Mouse (Mus musculus) cerebellum, postnatal 14 days (tissue): ENCODE measurements around the gene Amdhd2.

Source experiments
- DNase-seq, 2 experiments: peaks; one replicate each; pipeline ENCODE4 v3.0.0; 2021; ENCODE audit warnings: mixed read lengths in 2 of 2

Gene Amdhd2

DNA sequence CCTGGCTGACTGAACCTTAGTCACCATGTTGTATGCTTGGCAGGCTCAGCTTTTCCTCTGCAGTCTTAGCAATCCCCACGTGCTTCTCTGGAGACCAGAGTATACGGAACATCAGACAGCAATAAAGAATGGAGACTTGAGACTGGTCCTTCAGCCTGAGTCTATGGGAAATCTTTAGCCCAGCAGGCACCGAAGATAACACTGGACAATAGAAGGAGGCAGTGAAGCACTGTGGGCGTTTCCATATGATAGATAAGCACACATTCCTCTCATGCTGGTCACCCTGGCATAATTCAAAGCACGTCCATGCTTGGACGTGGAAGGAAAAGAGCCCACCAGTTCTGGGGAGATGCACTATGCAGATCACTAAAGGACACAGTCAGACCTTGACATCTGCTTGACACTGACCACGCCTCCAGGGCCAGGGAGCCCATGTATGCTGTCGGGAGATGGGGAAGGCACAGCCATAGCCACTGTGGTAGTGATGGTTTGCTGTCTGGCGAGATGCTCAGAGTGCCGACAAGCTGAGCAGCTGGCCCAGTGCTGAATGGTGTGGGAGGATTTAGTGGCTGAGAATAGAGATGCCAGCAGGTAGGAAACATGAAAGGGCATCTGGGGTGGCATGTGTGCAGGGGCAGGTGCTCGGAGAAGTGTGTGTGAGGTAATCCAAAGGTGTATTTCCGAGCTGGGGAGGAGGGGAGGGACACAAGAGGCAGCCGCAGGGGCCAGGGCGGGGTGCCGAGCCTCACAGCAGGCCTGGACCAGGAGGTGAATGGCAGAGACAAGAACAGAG is 33.7 kb upstream of the Amdhd2 start:
- DNase-seq: no peak

DNA sequence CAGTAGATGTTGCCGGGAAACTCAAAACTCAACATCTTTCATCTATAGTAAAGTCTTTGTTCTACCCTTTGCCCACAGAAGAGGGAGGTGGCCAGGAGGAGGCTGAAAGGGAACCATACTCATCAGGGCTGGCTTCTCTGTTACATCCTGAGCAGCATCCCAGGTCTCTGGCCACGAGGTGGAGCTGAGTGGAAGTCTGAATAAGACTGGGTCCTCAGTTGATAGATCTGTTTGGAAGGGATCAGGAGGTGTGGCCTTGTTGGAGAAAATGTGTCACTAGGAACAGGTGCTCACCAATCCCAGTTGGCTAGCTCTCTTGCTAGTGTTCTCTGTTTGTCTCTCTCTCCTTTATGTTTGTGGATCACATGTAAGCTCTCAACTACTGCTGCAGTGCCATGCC is 31.8 kb upstream of the Amdhd2 start:
- DNase-seq: no peak

DNA sequence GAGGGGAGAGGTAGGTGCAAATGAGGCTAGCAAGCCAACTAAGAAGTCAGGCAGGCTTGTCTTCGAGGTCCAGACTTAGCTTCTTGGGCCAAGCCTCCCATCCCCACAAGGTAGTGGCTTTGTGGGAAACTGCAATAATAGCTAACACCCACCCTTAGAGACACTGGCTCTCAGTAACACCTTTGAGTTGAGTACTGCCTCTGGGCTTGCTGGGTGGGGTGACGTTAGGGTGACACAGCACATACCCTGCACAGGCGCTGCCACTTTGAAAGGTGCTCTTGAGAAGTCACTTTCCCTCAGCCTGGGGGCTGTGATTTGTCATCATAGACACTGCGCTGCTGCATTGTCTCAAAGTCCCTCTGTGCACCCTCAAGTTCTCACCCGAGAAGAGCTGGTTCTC is 30.2 kb upstream of the Amdhd2 start:
- DNase-seq: no peak

DNA sequence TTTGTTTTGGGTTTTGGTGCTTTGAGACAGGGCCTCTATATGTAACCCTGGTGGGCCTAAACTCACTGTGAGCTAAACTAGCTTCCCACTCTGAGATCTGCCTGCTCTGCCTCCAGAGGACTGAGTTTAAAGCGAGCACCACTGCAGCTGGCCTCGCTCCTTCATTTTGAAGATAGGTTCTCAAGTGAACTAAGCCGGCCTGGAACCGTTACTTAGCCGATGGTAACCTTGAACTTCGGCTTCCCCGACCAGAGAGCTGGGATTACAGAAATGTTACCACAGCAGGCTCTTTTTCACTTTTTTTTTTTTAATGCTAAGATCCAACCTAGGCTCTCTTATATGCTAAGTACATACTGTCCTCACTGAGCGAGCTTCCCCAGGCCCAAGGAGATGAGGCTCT is 29.7 kb upstream of the Amdhd2 start:
- peak in 1 of 2 experiments; percentile 1 for DNase-seq

DNA sequence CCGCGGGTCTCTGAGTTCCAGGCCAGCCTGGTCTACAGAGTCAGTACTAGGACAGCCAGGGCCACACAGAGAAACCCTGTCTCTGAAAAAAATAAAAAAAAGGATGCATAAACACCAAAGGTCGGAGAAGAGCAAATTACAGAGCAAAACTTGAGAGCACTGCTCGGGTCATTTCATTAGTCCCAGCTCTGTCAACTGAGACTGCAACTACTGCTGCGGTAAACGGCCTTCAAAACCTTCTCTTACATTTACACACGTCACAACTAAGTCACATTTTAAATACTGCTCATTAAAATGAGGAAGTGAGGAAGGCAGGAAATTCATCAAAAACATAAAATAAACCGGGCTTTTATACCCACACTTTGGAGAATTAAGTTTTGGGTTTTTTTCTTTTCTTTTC is 29.3 kb upstream of the Amdhd2 start:
- no peak for DNase-seq

DNA sequence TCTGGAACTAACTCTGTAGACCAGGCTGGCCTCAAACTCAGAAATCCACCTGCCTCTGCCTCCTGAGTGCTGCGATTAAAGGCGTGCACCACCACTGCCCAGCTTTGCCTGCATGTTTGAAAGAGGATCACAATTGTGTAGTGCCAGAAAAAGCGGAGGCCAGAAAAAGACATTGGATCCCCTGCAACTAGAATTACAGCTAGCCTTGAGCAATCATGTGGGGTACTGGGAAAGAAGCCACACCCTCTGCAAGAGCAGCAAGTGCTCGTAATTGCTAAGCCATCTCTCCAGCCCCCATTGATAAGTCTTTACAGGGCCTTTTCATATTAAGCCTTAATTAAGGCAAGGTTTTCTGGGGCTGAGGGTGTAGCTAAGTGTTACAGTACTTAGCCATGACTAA is 27.9 kb upstream of the Amdhd2 start:
- DNase-seq: no peak

DNA sequence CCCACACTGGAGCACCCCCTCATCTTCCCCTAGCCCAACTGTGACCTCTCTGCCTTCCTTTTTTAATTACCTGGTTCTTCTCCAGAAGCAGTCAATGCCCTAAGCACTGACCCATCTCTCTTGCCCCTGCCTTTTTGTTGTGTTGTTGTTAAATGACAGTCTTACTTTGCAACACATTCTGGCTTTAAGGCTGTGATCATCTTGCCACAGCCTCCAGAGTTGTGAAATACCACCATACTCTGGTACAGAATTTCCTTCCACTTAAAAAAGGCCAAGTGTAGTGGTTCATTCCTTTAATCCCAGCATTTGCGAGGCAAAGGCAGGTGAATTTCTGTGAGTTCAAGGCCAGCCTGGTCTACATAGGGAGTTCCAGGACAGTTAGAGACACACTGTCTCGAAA is 27.4 kb upstream of the Amdhd2 start:
- DNase-seq: no peak

DNA sequence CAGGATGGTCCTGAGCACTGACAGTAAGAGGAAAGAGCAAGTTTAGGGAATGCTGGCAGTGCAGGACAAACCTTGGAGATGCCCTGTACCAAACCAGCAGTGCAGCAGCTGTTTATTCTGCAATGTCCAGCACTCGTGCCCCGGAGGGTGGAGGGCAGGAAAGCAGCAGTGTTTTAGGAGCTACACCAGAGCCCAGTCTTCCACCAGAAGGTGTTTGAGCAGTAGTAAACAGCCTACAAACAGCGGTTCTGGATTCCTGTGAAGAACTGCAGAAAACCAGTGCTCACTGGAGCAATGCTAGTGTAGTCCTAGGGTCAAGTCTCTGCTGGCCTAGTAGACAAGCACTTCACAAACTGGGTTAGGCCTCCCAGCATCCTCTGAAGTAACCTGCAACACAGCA is 10.7 kb upstream of the Amdhd2 start:
- DNase-seq: no peak

DNA sequence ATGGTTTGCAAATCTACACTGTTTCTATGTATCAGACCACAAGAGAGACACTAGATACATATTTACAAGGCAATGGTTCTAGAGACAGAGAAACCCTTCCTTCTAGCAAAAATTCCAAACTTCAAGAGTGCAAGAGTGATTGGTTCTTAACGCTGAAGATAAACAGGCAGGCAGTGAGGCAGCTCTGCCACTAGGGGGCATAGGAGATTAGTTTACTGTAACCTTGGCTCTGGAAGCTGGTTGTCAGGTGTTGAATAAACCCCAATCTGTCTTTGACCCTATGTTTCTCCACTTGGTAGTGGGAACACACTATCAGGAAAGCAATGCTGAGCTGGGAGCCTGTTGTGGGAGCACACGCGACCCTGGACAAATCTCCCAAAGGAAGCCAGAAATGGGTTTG is 9.9 kb upstream of the Amdhd2 start:
- DNase-seq: peak; percentile 86 to 88

DNA sequence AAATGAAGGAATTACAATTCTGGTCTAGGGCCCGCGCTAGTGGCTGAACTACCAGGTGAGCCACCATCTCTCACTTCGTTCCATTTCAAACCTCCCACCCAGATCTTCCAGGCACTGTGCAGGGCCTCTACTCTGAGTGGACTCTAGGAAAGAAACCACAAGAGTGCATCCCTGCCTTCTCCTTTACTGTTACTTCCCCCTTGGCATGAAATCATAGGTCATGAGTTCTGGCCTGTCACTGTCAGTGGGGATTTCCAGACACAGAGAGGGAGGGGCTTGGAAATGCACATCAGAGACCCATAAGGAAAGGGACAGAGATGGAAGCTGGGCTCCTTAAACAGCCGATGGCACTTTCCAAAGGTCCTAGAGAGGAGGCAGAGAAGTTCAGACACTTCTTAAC is 8.2 kb upstream of the Amdhd2 start:
- no peak for DNase-seq

DNA sequence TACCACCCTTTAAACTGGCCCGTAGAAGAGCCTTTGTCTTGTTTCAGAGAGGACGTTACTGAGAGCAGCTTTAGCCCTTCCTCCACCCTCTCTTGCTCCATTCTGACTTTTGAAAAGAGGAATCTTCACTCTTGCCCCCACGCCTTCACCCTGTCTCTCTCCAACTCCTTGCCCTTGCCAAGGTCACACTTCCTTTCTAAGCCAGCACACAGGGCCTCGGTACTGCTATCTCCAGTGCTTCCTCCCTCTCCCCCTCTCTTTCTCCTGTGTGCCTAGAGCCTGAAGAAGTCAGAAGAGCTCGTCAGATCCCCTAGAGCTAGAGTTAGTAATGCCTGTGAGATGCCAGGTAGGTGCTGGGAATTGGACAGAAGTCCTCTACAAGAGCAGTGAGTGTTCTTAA is 7.2 kb upstream of the Amdhd2 start:
- no peak for DNase-seq

DNA sequence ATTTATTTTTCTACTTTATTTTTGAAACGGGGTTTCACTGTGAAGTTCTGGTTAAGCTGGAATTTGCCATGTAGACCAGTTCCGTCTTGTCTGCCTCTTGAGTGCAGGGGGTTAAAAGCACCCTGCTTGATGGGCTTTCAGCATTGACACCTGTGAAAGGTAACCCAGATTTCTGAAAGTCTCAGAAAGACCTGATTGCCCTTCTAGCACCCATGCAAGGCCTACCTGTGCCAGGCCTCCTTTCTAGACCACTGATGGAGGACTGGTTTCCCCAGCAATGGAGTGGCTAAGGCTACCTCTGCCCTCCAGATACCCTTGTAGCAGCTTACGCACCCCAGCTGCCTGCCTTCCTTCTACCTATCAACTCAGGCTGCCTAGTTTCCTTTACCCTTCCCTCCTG is 6.6 kb upstream of the Amdhd2 start:
- DNase-seq: no peak

DNA sequence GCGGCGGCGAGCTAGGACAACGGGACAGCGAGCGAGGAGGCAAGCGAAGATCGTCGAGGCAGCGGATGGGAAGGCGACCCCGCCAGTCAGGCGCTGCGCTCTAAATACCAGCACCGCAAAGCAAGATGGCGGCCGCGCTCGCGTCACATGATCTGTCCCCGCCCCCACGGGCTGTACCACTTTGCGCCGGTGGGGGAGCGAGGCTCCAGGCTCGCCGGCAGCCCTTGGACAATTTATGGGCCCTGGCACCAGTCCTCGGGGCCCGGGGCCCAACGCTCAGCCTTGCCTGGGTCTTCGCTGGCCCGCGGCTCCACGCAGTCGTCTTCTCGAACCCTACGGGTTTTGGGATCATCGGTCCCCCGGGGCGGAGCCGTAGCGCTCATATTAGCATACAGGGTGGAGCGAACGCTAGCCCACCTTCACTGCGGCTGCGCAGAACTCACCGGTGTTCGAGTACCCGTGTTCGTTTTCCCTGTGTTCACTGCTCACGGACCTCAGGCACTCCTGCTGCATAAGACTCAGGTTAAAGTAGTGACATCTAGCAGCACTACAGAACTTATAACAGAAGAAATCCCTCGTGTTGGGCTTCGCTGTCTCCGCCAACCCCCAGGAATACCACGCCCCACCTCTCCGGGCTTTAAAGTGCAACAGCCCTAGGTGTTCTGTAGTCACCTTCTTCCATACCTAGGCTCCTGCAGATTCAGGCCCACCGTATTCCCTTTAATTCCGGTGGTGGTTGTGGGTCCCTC is 5.9 kb upstream of the Amdhd2 start, which contains the start of gene Atp6v0c:
Gene Atp6v0c, minus strand, starts transcription at position 386 of the 749 bp plus-strand sequence.
- peak; percentile 98 for DNase-seq

DNA sequence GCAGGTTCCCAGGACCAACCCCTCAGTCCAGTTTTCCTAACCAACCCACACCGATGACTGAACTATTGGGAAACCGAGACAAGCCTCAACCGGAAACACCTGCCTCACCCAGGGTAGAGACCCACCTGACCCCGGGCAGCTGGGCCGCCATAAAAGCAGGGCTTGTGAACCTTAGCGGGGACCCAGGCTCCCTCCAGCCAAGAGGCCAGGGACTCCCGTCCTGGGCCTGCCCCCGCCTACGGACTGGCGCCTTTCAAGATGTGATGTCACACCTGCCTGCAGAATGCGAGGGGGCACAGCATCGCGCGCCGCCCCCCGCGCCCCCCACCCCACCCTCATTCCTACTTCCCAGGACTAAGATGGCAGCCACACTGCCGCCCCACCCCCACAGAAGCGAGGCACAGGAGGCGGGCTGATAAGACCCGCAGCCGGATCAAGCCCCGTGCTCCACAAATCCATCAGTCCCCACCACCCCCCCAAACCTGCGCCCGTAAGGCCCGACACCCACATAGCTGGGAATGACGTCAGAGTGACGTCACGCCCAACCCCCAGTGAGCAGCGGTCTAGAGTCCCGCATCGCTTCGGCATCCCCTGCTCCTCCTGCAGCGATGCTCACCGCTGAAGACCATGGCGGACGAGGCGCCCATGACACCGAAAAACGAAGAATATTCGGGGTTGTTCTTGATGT is 5.2 kb upstream of the Amdhd2 start:
- peak; percentile 82 to 87 for DNase-seq

DNA sequence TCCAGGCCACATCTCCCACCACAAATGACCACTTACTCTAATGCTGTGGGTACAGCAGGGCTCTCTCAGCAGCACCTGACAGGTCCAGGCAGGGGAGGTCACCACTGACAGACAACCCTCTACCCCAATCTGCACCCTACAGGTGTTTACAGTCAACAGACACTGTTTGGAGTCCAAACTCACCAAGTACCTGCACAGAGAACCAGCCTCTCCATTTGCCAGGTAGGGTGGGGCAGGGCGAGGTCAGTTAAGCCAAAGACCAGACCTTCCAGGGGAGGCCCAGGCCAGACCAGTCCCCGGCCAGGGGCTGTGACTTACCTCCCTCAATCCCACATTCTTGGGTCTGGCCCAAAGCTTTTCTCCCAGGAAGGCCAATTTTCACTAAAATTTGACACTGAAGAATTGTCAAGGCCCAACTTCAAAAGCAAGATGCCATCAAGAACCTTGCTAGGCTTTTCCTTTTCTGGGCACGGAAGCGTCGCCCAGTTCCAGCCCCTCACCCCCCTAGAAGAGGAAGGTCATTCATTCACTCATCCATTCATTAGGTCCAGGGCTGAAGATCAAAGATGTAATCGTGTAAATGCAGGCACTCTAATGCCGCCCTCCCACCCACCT is 4.4 kb upstream of the Amdhd2 start:
- DNase-seq: no peak

DNA sequence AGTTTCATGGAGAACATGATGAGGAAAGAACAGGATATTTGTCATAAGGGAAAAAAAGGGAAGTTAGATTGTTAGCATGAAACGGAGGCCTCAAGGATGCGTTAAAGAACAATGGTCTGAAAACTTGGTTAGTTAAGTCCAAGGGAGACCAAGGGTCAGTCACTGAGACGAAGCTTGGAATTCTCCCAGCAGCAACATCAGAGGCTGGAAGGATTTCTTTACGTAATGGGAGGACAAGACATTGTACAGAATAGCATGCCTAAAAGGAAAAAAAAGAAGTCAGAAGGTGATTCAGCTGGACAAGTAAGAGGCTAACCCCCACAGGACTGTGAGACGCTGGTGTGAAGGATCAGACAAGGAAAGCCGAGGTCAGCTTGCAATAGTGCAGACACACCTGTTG is 3.6 kb upstream of the Amdhd2 start:
- DNase-seq: no peak

DNA sequence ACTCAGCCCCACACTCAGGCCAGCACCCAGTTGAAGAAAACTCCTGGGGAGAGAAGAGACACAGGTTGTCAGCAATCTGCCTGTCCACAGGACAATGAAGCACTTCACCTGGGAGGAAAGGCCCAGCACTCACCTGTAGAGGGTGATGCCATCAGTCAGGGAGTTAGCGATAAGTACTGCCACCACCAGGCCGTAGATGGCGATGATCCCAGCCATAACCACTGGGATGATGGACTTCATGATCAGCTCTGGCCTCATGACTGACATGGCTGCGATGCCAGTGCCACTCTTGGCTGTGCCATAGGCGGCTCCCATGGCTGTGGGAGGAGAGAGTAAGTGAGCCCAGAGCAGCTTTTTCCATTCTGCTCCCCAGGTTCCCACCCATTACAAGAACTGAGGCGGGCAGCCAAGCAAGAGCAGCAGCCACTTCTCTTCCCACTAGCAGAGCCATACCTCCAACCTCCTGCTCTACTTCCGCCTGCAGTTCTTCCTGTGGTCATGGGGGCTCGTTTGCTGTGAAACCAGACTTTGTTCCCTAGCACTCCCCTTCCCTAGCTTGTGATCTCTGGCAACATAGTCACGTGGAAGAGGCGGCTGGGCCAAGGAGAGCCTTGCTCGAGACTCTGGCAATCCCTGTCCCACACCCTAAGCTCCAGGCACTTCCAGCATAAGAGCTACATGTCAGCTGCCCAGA is 1.1 kb upstream of the Amdhd2 start:
- DNase-seq: peak in 1 of 2 experiments; percentile 32

DNA sequence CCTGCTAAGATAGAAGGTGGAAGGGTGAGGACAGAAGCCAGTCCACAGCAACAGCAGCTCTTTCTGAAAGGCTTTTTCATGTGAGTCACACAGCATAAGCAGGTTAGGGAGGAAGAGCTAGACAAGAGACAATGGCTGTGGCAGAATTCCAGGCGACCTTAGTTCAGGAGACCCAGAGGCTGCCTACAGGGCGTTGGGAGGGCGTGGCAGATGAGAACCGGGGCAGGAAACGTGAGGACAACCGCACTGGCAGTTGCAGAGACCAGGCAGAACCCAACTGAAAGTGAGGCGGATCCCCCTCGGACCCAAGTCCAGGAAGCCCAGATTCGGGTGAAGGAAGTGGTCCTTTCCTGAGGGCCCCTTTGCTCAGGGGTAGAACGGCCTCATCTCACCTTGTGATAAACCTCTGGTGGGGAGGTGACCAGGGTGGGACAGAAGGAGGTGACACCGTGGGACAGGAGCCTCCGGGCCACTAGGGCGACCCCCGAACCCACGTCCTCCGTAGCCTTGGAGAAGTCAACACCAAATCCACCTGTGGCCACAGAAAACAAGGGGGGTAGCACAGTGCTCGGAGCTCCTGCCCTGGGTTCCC is 886 bp downstream of the Amdhd2 start:
- DNase-seq: peak; percentile 27 to 54

DNA sequence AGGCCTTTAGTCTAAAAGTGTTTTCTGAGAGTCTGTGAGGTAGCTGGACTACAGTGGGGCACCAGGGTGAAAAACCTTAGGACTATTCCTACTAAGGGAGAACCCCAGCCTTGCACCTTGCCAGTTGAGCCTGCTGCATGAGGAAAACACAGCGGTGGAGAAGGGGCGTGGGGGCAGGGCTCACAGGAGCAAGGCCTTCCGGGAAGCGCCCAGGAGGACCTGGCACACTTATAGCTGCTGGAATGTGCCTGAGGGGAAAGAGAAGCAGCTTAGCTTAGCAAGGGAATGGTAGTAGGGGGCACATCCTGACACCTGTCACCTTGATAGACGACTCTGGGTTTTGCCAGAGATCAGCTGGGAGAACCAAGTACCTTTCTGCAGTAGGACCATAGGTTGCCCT is 2.1 kb downstream of the Amdhd2 start:
- DNase-seq: no peak

DNA sequence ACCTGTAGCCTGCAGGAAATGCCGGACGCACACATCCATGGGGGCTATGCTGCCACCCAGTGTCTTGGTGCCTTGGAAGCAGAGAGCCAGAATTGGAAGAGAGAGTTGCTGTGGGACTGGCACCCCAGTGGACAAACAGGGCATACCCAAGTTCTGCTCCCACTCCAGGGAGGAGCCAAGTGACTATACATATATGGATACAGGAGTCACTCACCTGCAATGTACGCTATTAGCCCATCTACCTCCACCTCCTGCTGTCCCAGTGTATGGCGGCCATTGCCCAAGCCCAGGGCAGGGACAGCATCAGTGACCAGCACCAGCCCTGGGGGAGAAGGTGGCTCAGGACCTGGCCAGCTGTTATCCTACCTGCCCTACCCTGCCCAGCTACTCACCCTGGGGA is 6.0 kb downstream of the Amdhd2 start:
- DNase-seq: no peak

DNA sequence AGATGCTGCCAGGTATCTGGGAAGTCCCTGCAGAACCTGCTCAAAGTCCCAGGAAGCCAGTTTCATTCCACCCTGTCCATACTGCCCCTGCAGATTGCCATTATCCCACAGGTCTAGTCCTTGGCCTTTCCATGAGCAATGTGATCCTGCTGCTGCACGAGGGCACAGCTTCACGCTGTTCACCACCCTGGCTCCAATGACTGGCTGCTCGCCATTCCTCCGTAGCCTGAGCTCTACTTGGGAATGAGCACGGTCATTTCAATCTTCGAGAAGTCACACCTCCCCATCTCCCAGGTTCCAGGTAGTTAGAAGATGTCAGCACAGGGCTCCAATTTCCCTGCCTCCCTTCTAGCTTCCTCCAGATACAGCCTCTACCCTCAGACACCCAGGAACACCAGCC is 6.4 kb downstream of the Amdhd2 start:
- no peak for DNase-seq

DNA sequence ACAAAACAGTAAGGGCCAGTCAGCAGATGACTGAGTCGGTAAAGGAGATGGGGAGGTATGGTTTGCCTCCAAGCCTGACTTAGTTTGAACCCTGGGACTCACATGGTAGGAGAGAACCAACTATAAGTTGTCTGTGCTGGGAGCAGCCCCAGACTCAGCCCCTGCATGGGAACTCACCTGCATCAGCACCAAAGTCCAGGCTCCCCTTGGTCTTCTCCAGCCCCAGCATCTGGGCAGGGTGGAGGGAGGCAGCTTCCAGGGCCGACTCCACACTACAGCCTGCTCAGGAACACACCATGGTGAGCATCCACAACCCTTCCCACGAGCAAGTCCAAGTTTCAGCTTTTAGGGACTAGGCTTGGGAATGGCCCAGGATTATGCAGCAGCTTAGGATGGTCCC is 7.2 kb downstream of the Amdhd2 start:
- DNase-seq: no peak
